Mouse (Mus musculus) embryonic fibroblast, embryonic 13.5 days (primary cell): ENCODE results near the gene Trove2.

Experiments
- CTCF ChIP-seq: IDR thresholded peaks from 2 replicates; pipeline ENCODE4 v1.5.1; 2011; ENCODE audit warnings: mild to moderate bottlenecking, control low read depth, low read length, moderate library complexity, borderline replicate concordance; ENCODE audit not compliant: insufficient read depth
- POLR2A ChIP-seq: IDR thresholded peaks from 2 replicates; pipeline ENCODE4 v1.6.1; 2011; ENCODE audit warnings: low read depth, mild to moderate bottlenecking, control low read depth, low read length, moderate library complexity

GRCm38 (mm10) chr1:143733914-143734410 lies 42.9 kb downstream of the Trove2 start:
- no peak for TF ChIP-seq POLR2A
- no peak for TF ChIP-seq CTCF
